Mouse (Mus musculus) midbrain, embryonic 16.5 days (tissue): ENCODE results near the gene Clk3. TPM values are rescaled to one million over a fixed set of nuclear protein-coding genes. Genes with fewer than 3 reads are reported as not detected.

Source experiments
- ATAC-seq: fragments of 200-750 bp; cut with Nextera tagmentation; 2 replicates; pipeline ENCODE4 v1.8.0; 2017; ENCODE audit warnings: moderate TSS enrichment
- H3K27ac ChIP-seq: fragments of 300-500 bp; sonication (generic); 2 replicates; pipeline ENCODE4 v1.5.1; 2014; ENCODE audit warnings: mild to moderate bottlenecking, low read length, mixed read lengths
- H3K27me3 ChIP-seq: fragments of 300-500 bp; sonication (generic); 2 replicates; pipeline ENCODE4 v1.6.1; 2014; ENCODE audit warnings: low read depth, low read length, mixed read lengths; ENCODE audit not compliant: control insufficient read depth, insufficient read depth
- H3K36me3 ChIP-seq: fragments of 300-500 bp; sonication (generic); 2 replicates; pipeline ENCODE4 v1.6.1; 2014; ENCODE audit warnings: mild to moderate bottlenecking, low read length, moderate library complexity, mixed read lengths; ENCODE audit not compliant: control insufficient read depth, insufficient read depth
- H3K4me1 ChIP-seq: fragments of 300-500 bp; sonication (generic); 2 replicates; pipeline ENCODE4 v1.6.1; 2014; ENCODE audit warnings: mild to moderate bottlenecking, low read length, mixed read lengths; ENCODE audit not compliant: control insufficient read depth, insufficient read depth
- H3K4me2 ChIP-seq: fragments of 300-500 bp; sonication (generic); 2 replicates; pipeline ENCODE4 v1.6.1; 2014; ENCODE audit warnings: mild to moderate bottlenecking, low read length, mixed read lengths
- H3K4me3 ChIP-seq: fragments of 300-500 bp; sonication (generic); 2 replicates; pipeline ENCODE4 v1.5.1; 2014; ENCODE audit warnings: low read depth, mild to moderate bottlenecking, low read length, moderate library complexity, mixed read lengths
- H3K9ac ChIP-seq: fragments of 300-500 bp; sonication (generic); 2 replicates; pipeline ENCODE4 v1.6.1; 2014; ENCODE audit warnings: low read depth, low read length, mixed read lengths
- H3K9me3 ChIP-seq: fragments of 300-500 bp; sonication (generic); replicated peaks from 2 replicates; pipeline ENCODE4 v1.6.1; 2014; ENCODE audit warnings: mild to moderate bottlenecking, low read length, mixed read lengths; ENCODE audit not compliant: control insufficient read depth, poor library complexity, severe bottlenecking
- WGBS: fragments of 180-500 bp; shearing (Covaris S2); extraction: QIAGEN DNeasy Blood & Tissue Kit; methylation state at CpG from one replicate; pipeline ENCODE4 v1.1.7; 2014; 5-methylcytosine and 5-hydroxymethylcytosine counted together
- polyA plus RNA-seq: library from polyadenylated mRNA; unstranded; fragments of >200 nt; fragmentation: Nextera tagmentation; extraction: Ambion mirVana; gene quantifications from 2 replicates; pipeline ENCODE4 v1.2.1, GENCODE M21; 2015

Gene Clk3
- polyA plus RNA-seq, 1 experiment from 2014 or later = 62.9 TPM

GRCm38 (mm10) chr9:57775026-57775425, 9.4 kb upstream of the Clk3 start:
- Histone ChIP-seq H3K4me3 (no peak overlapping the region), H3K27me3 (no peaks in the 10 kb centered on the region), H3K27ac (no peak overlapping the region), H3K9me3 (no peaks in the 10 kb centered on the region), H3K4me1 (no peaks in the 10 kb centered on the region), H3K9ac (no peak overlapping the region), H3K36me3 (no peaks in the 10 kb centered on the region), H3K4me2 (no peak overlapping the region)
- ATAC-seq = no peak
- 70% methylated on average over 5 of the region's 5 CpGs for WGBS

GRCm38 (mm10) chr9:57774168-57774567, 8.5 kb upstream of the Clk3 start:
- H3K9me3 ChIP-seq = no peaks in the 10 kb centered on the region
- no peak overlapping the region for H3K4me3 ChIP-seq
- H3K4me1 ChIP-seq = no peaks in the 10 kb centered on the region
- H3K27ac ChIP-seq = no peak overlapping the region
- no peak overlapping the region for H3K9ac ChIP-seq
- H3K4me2 ChIP-seq = no peak overlapping the region
- 7% methylated on average over 1 of the region's 1 CpGs for WGBS
- no peaks in the 10 kb centered on the region for H3K36me3 ChIP-seq
- no peak for ATAC-seq
- H3K27me3 ChIP-seq = no peaks in the 10 kb centered on the region

GRCm38 (mm10) chr9:57773754-57774153, 8.1 kb upstream of the Clk3 start:
- Histone ChIP-seq H3K9ac (no peak overlapping the region), H3K9me3 (no peaks in the 10 kb centered on the region), H3K27ac (no peak overlapping the region), H3K4me3 (no peak overlapping the region), H3K4me2 (no peak overlapping the region), H3K4me1 (no peaks in the 10 kb centered on the region), H3K36me3 (no peaks in the 10 kb centered on the region), H3K27me3 (no peaks in the 10 kb centered on the region)
- no peak for ATAC-seq
- 85% methylated on average over 3 of the region's 3 CpGs for WGBS

GRCm38 (mm10) chr9:57770836-57771235, 5.2 kb upstream of the Clk3 start:
- Histone ChIP-seq H3K9me3 (no peaks in the 10 kb centered on the region), H3K4me2 (no peak overlapping the region), H3K27ac (no peak overlapping the region), H3K36me3 (no peaks in the 10 kb centered on the region), H3K27me3 (no peaks in the 10 kb centered on the region), H3K9ac (no peak overlapping the region), H3K4me3 (no peak overlapping the region), H3K4me1 (peaks cover 6% of the 10 kb centered on the region)
- 97% methylated on average over 2 of the region's 2 CpGs for WGBS
- ATAC-seq = no peak

GRCm38 (mm10) chr9:57770214-57770613, 4.6 kb upstream of the Clk3 start:
- Histone ChIP-seq H3K9me3 (no peaks in the 10 kb centered on the region), H3K4me2 (no peak overlapping the region), H3K4me1 (peaks cover 6% of the 10 kb centered on the region), H3K36me3 (no peaks in the 10 kb centered on the region), H3K27me3 (no peaks in the 10 kb centered on the region), H3K4me3 (no peak overlapping the region), H3K9ac (no peak overlapping the region), H3K27ac (no peak overlapping the region)
- no peak for ATAC-seq
- WGBS = 93% methylated on average over 1 of the region's 1 CpGs

GRCm38 (mm10) chr9:57769539-57770069, 3.9 kb upstream of the Clk3 start:
- Histone ChIP-seq H3K36me3 (no peaks in the 10 kb centered on the region), H3K4me1 (peaks cover 6% of the 10 kb centered on the region), H3K4me3 (no peak overlapping the region), H3K9me3 (no peaks in the 10 kb centered on the region), H3K9ac (no peak overlapping the region), H3K27ac (no peak overlapping the region), H3K4me2 (no peak overlapping the region), H3K27me3 (no peaks in the 10 kb centered on the region)
- 57% methylated on average over 2 of the region's 2 CpGs for WGBS
- no peak for ATAC-seq

GRCm38 (mm10) chr9:57767231-57767630, 1.6 kb upstream of the Clk3 start:
- H3K9me3 ChIP-seq = no peaks in the 10 kb centered on the region
- WGBS = 95% methylated on average over 4 of the region's 4 CpGs
- no peaks in the 10 kb centered on the region for H3K36me3 ChIP-seq
- H3K9ac ChIP-seq = no peak overlapping the region
- peaks cover 25% of the 10 kb centered on the region for H3K4me1 ChIP-seq
- ATAC-seq = no peak
- H3K4me2 ChIP-seq = no peak overlapping the region
- no peak overlapping the region for H3K4me3 ChIP-seq
- H3K27me3 ChIP-seq = no peaks in the 10 kb centered on the region
- H3K27ac ChIP-seq = no peak overlapping the region

GRCm38 (mm10) chr9:57766431-57766830, 771 bp upstream of the Clk3 start:
- H3K4me2 ChIP-seq = peak overlapping the region; percentile 95
- H3K9me3 ChIP-seq = no peaks in the 10 kb centered on the region
- no peaks in the 10 kb centered on the region for H3K36me3 ChIP-seq
- peaks cover 30% of the 10 kb centered on the region for H3K4me1 ChIP-seq
- ATAC-seq = no peak
- H3K27me3 ChIP-seq = no peaks in the 10 kb centered on the region
- H3K9ac ChIP-seq = peak overlapping the region; percentile 100
- peak overlapping the region; percentile 99 for H3K27ac ChIP-seq
- WGBS = 29% methylated on average over 6 of the region's 6 CpGs
- H3K4me3 ChIP-seq = peak overlapping the region; percentile 77

GRCm38 (mm10) chr9:57764974-57765363, 691 bp downstream of the Clk3 start:
- 0% methylated on average over 40 of the region's 45 CpGs for WGBS
- Histone ChIP-seq H3K36me3 (peaks cover 14% of the 10 kb centered on the region), H3K27me3 (no peaks in the 10 kb centered on the region), H3K27ac (peak overlapping the region; percentile 99), H3K4me2 (peak overlapping the region; percentile 95), H3K4me3 (peak overlapping the region; percentile 77), H3K4me1 (peaks cover 30% of the 10 kb centered on the region), H3K9me3 (no peaks in the 10 kb centered on the region), H3K9ac (peak overlapping the region; percentile 100)
- ATAC-seq = peak; percentile 93
